Mouse (Mus musculus) thymus, adult 18-20 months (tissue): ENCODE data around the gene Ctf2.
"Not testable (repeated sequence)": the region's sequence is repeated elsewhere in the genome, so short reads cannot be mapped to it uniquely, and the experiment has no call there.

Source experiments
- DNase-seq, 2 experiments: peaks; one replicate each; pipeline ENCODE4 v3.0.0; 2022; ENCODE audit warnings: mixed read lengths in 2 of 2

Gene Ctf2

DNA sequence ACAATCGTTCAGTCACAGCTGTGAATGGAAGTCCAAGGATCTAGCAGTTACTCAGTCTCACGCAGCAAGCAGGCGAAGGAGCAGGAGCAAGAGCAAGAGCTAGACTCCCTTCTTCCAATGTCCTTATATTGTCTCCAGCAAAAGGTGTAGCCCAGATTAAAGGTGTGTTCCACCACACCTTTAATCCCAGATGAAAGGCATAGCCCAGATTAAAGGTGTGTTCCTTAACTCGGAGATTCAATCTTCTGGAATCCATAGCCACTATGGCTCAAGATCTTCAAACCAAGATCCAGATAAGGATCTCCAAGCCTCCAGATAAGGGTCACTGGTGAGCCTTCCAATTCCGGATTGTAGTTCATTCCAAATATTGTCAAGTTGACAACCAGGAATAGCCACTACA lies at the start of gene Ctf2:
TSS of gene Ctf2 (minus strand) at position 101 of the 400 bp plus-strand sequence.
- DNase-seq, result not testable (repeated sequence)

DNA sequence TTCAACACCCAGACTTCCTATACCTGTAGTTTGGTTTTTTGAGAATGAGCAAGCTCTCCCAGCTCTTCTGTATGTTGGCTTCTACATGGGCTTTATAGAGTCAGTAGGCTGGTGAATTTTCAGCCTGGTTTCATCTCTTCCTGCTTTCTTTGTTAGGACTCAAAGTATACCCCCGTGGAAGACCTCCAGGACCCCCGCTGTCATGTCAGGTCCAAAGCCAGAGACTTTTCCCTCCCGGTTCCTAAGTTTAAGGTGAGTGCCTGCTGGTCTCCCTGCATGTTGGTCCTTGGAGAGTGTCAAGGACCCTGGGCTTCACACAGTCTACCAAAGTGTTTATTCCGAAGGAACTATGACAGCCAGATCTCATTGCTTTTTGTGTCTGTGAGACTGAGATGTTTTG lies 46.4 kb upstream of the Ctf2 start:
- no peak for DNase-seq

DNA sequence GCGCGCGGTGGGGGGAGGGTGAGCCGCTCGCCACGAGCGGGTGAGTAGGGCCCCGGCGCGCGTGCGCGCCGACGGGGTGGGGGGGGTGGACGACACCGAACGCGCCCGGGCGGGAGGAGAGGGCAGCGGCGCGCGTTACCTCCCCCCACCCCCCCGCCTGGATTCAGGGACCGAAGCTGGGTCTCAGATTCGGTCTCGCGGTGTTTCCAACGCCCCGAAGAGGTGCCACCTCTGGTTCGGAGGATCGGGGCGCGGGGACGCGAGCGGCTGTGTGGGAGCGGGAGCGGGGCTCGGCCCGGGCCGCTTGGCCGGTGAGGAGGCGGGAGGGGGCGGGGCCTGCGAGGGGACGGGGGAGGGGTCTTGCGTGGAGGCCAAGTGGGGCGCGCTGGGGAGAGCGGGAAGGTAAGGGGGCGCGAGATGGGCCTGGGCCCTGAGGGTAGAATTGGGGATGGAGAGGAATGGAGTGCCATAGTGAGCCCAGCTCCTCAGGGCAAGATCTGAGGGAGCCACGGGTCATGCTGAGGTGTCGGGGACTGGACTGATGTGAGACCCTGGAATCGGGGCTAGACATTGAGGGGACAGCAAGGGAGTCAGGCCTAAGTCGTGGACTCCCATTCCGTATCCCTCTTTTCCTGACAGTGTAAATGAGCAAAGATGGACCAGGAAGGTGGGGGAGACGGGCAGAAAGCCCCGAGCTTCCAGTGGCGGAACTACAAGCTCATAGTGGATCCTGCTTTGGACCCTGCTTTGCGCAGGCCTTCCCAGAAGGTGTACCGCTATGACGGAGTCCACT lies 45.7 kb upstream of the Ctf2 start:
- DNase-seq, result peak; percentile 33 to 58

DNA sequence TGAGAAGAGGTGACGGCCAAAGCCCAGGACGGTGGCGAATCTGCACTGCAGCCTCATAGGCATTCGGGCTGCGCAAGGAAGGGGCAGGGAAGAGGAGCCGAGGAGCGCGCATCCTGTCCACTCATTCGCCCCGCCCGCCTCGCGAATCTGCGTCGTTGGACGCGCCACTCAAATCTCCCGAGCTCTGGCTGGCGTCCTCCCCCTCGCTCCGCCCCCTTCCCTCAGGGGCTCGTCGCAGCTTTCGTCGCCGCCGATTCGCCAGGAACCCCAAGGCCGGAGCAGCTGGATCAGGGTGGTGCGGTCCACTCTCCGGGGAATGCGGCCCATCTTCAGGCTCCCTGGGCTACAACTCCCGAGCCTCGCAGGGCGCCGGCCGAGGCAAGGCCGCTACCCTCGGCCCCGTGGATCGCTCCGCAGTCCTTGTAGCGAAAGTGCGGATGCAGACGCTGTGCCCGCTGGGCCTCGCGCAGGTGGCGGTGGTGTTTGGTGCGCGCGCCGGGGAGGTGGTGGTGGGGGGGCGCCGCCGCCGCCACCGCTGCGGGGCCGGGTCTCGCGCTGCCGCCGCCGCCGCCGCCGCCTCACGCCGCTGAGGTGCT lies 45.0 kb upstream of the Ctf2 start:
- peak; percentile 88 to 94 for DNase-seq

DNA sequence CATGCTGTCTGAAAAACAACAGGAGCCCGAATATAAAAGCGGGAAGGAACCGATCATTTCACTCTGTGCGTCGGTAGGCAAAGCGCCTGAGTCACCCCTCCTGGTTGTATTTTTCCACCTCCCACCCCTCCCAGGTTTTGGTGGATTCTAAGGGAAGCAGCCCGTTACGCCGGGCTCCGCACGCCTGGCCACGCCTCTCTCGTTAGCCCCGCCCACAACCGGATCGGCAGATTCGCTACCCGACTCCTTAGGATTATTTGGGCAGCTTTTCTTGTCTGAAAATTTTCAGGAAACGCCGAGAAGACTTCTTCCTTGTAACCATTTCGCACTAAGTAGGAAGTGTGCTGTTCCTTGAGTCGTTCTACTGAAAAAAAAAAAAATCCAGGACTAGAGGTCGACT lies 44.5 kb upstream of the Ctf2 start, which contains the start of gene Setd1a:
TSS of gene Setd1a (plus strand) at position 245 of the 400 bp plus-strand sequence.
- peak; percentile 52 to 74 for DNase-seq

DNA sequence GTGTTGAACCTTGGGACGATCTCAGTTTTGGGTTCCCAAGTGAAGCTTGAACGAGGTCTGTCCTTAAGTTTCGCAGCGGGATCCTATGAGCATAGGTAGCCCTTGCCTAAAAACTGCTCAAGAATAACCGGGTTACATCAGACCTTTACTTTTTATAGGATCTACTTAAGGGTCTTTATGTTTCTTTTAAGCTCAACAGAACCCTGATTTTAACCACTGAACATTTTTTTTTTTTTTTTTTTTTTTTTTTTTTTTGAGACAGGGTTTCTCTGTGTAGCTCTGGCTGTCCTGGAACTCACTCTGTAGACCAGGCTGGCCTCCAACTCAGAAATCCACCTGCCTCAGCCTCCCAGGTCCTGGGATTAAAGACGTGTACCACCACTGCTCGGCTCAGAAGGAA lies 43.9 kb upstream of the Ctf2 start:
- not testable (repeated sequence) for DNase-seq

DNA sequence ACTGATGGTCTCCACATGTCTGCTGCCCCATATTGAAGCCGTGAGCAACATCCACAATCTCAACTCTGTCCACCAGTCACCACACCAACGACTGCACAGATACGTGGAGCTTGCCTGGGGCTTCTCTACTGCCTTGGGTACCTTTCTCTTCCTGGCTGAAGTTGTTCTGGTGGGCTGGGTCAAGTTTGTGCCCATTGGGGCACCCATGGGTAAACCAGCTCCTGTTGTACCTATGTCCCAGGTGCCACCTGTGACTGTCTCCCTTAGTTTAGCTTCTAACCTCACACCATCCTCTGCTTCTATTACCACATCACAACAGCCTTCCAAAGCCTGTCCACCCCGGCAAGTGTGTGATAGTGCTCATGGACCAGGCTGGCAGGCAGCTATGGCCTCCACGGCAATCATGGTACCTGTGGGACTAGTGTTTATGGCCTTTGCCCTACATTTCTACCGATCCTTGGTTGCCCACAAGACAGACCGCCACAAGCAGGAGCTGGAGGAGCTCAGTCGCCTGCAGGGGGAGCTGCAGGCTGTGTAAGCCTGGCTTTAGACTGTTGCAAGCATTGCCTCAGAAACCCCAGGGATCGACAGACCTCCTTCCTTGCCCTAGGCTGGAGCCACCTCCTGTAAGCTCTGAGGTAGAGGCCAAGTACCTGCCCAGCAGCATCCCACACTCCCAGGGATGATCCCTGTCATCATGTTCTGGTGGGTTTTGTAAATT lies 41.9 kb upstream of the Ctf2 start:
- DNase-seq, result peak; percentile 49 to 63

DNA sequence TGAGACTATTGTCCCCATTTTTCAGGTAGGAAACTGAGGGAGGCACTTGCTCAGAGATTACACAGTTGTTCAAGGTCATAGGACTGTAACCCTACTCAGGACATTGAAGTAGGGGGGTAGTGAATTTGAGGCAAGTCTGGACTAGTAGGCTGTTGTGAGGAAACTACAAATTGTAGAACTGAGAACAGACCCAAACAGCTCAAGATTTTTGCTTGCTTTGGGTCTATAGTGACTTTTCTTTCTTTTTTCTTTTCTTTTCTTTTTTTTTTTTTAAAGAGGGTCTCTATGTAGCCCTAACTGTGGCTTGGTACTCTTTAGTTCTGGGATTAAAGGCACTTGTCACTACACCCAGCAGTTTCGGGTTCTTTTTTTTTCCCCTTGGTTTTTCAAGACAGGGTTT lies 40.6 kb upstream of the Ctf2 start:
- DNase-seq, result no peak

DNA sequence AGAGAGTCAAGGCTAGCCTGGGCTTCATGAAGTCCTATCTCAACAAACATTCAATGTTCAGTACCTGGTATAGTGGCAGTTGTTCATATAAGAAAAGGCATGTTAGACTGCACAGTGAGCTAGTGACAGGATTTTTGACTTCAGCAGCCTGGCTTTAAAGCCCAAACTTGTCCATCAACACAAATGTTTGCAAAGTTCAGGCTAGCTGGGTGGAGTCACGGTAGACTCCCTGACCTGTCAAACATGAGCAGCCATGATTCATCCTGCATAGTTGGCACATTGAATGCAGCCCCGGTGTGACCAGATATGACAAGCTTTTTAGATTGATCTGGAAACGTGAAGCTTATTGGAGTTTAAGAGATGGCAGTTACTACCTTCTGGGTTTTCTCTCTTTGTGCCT lies 40.1 kb upstream of the Ctf2 start:
- DNase-seq, result no peak

DNA sequence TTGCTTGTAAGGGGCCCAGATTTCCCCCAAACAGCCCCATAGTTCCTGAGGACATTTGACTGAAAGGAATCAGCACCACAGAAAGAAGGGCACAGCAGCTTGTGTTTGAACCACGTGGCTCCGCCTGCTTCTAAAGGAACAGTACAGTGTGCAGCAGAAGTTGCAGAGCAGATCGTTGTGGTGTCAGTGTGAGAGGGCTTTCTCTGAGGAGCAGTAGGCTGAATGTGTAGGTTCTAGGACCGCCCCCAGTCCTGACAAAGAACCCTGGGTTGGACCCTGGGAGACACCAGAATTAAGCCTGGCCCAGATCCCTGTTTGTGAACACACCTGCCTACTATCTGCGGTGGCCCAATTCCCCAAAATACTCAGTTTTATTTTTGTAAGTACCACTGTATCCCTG lies 39.3 kb upstream of the Ctf2 start:
- no peak for DNase-seq

DNA sequence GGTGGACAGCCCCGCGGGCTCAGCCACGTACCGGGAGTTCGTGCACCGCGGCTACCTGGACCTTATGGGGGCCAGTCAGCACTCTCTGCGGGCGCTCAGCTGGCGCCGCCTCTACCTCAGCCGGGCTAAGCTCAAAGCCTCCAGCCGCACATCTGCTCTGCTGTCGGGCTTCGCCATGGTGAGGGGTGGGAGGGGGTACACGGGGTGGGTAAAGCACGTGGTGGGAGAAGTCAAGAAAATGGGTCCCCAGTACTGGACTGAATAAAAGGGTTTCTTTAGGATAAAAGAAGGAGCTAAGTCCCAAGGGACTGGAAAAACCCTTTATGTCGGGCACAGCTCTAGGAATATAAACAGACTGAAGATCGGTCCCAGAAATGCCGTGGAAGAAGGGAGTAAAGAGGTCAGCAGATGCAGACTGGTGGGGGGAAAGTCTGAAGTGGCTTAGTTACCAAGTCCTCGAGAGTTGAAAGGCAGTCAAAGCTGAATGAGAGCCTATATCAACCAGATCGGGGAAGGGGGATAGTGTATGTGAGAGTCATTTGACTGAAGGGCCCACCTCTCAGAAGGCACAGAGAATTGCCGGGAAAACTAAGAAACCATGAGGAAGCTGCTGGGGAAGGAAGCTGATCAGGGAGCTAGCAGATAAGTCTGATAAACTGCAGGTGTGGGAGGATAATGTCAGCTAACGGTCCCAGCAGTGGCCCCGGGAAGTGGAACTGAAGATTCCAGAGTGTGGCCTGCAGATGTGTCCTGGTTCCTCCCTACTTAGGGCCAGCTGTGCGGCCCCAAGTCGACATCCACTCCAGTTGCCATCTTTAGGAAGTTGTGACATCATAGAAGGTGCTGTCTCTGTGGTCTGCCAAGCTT lies 38.3 kb upstream of the Ctf2 start:
- DNase-seq, result no peak

DNA sequence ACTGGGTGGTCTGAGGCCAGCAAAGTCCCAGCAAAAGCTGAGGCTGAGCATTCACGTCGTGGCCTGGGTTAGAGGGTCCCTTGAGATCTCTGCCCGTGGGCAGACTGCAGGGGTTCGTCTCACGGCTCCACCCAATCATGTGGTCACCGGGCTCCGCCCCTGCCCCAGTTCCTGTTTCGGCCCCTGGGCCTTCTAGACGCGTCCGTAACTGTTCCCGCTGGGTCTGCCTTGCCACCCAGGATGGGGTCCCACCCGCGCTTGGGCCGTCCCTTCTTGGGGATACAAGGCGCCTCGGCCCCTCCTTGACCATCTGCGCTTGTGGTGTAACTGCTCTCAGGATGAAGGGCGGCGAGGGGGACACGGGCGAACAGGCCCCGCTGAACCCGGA lies 37.7 kb upstream of the Ctf2 start, which contains the start of gene Orai3:
TSS of gene Orai3 (plus strand) at position 165 of the 388 bp plus-strand sequence.
- DNase-seq, result peak; percentile 67 to 70

DNA sequence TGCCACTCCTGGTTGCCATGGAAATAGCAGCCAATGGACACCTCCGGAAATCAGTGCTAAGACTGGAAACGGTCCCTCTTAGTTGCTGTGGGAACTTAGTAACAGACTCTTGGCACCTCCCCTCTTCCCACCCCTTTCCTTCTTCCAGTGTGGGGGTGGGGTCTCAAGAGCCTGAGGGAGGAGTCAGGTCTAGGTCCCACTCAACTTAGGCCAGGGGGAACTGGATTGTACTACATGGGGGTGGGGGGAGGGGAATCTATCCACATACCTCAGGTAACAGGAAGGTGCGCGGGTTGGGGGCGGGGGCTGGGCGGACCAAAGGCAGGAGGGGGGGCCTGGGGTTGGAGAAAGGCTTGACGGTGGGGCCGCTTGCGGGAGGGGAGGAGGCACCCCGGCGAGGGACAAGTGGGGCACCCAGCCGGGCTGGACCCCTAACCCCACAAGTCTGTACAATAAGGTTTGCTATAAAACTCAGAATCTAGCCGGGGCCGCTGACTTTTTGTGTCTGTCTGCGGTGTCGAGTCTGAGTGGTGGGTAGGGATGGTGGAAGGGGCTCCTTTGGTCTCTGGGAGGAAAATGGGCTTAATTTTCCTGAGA lies 37.1 kb upstream of the Ctf2 start:
- DNase-seq, result peak; percentile 37 to 67

DNA sequence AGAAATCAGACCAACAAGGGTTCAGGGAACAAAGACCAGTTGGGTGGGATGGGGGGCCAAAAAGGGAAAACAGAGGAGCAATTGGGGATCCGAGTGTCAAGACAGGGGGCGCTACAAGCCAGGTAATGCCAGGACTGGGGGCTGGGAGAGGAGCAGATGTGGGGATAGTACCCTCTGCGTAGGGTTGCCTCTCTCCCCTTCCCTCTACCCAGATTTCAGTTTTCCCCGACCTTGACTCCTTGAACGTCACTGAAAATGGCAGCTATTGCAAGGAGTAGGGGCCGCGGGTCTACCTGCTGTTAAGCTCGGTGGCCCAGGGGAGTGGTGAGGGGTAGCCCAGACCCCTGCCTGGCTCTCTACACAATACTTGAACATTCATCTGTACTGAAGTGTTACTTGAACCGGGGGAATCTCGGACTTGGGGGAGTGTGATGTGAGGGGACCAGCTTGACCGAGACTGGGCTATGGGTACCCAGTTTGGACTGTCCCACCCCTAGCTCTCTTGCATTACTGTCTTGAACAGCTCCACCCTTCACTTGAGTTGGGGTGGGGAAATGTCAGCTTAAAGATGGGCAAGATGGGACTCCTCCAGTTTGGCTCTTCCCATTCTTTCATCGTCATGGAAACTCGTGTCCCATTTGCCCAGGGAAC lies 36.5 kb upstream of the Ctf2 start:
- no peak for DNase-seq

DNA sequence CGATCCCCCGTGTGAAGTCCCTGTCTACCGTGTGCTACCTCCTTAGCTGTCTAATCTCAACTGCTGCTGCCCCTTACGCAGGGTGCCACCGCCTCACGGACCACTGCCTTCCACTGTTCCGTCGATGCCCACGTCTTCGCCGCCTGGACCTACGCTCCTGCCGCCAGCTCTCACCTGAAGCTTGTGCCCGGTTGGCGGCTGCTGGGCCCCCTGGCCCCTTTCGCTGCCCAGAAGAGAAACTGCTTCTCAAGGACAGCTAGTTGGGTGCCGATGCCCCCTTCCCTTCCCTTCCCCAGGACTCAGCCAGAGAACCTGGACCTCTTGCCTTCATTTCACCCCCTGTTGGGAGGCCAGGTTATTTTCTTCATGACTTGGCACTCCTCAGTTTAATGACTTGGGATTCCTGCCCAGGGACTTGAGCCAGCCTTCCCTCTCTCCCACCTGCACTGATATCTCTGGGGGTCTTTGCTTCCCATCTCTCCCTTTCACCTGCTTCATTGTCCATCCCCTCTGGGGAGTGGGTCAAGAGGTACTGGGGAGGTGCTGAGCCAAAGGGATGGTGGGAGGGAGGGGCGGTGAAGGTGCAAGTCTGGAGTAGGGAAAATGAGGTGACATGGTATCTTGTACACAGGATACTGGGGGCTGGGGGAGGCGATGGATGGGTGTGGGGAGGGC lies 35.8 kb upstream of the Ctf2 start:
- DNase-seq, result no peak

DNA sequence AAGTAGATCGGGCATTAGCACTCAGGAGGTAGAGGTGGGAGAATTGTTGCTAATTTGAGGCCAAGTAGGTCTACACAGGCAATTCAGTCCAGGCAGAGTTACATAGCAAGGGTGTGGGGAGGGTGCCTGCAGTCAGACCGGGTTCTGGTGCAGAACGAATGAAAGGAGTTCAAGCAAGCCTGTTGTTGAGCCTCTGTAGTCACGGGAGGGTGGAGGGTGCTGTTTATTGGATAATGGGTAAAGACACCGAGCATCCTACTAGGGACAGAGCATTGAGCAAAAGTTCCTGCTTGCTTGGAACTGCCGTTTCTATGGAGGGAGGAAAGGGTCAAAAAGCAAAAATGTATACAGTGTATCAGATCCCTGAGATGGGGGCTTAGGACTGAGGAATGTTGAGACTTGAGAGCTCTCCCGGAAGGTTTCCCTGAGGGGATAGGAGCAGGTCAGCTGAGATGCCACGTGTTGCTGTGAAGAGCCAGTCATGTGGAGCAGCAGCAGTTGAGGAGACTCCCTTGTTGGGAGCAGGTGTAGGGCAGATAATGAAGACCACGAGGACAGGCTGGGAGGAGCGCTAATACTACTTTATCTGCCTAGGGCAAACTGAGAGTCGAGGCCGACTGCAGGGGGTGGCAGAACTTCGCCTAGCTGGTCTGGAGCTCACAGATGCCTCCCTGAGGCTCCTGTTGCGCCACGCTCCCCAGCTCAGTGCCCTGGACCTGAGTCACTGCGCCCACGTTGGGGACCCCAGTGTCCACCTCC lies 35.1 kb upstream of the Ctf2 start:
- no peak for DNase-seq

DNA sequence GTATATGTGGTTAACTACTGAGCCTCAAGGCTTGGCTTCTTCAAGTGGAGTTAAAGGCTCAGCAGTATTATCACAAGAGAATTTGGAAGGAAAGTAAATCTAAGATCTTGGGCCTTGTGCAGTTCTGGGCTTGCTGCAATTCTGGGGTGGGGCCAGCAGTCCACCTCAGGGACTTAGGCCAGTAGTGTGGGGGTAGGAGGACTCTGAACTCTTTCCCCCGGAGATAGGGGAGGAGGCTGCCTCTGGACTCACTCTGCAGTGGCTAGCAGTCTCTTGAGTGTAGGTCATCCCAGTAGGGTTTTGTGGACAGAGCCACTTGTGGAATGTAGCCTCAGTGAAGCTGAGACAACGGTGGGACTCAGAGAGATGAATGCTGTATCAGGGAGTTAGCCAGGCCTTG lies 33.8 kb upstream of the Ctf2 start:
- DNase-seq, result no peak

DNA sequence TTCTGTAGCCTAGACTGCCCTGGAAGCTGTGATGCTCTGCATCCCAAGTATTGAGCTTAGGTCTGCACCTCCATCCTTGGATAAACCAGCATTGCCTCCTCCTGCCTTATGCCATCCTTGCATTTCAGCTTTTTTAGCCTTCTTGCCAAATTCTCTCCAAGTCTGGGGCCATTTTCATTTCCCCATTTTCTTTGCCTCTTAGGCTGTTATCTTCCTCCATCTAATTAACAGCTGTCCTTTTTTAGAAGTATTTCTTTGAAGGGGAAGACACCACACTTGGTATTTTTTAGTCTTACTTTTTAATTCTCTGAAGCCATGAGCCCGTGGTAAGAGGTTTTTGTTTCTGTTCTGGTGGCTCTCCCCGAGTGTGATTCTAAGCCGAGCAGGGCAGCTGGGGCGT lies 31.7 kb upstream of the Ctf2 start:
- no peak for DNase-seq

DNA sequence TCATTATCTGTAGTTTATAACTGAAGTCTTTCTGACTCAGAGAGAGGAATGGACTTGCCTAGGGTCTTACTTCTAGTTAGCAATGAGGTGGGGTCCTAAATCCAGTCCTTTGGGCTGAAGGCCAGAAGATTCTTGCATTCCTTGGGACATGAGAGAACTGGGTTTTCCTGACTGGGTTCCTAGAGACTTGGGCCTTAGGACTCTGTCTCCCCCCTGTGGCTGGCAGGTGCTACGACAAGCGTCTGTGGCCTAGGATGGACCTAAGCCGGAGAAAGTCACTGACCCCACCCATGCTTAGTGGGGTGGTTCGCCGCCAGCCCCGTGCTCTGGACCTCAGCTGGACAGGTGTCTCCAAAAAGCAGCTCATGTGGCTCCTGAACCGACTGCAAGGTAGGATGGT lies 29.1 kb upstream of the Ctf2 start:
- DNase-seq, result no peak

DNA sequence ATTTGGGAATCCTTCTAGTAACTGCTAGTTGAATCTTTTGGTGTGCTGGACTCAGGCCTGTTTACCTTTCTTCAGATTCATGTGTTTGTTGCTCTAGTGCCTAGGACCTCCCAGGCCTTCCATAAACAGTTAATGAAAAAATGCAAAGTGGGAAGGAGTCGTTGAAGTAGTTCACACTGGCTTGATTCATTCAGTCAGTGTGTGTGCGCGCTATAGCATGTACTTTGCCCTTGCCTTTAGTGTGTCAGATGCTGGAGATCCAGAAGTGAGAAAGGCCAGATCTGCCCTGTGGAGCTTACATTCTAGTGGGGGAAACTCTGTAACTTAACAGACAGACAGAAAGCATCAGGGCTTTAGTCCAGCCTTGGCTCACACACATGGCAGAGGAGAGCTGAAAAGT lies 28.5 kb upstream of the Ctf2 start:
- no peak for DNase-seq
